Mouse (Mus musculus): Measurements from ENCODE around the gene Naxd. TPM values are rescaled to one million over a fixed set of nuclear protein-coding genes. Genes with fewer than 3 reads are reported as not detected.
"Not testable (repeated sequence)": the region's sequence is repeated elsewhere in the genome, so short reads cannot be mapped to it uniquely, and the experiment has no call there.

The Naxd gene
- total RNA-seq, 2 experiments from 2014 or later: 32.7 to 36.8 TPM

DNA sequence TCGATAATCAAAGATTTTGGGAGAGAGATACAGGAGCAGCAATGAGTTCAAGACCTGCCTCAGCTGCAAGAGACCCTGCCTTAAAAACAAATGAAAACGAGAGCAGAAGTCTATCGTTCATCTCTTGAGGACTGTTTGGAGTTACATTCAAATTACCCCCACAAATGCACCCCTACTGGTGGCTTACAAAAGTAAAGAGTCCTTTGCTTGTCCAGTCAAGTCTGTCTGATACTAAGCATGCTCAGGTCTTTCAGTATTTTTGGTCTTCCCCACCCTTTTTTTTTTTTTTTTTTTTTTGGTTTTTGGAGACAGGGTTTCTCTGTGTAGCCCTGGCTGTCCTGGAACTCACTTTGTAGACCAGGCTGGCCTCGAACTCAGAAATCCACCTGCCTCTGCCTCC, 54.2 kb downstream of the Naxd start:
- not testable (repeated sequence) for DNase-seq (ENCODE audit: low spot score)
- intact Hi-C loops (cut with DNase I): loop anchor here (10.0 kb wide), 1 partner anchor 237 kb away; the partner anchor contains the start of genes Col4a1 and Col4a2

DNA sequence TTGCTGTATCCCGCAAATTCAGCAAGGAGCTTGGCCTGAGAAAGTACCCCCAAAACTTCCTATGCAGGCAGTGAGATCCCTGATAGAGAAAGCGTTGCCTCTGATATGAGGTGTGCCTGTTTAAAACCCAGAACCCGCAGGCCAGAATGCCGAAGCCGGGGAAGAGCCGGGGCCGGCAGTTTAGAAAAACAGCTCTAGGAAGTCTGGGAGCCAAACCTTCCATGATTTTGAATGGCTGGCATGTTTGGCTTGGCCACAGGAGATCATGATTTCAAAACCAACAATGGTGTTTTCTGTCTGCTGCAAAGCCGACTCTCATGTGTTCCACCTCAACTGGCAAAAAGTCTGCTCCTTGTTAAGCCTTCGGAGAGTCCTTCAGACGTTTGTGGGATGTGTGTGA, 55.1 kb downstream of the Naxd start:
- intact Hi-C loops (cut with DNase I): loop anchor here (10.0 kb wide), 1 partner anchor 238 kb away; the partner anchor contains the start of genes Col4a1 and Col4a2

DNA sequence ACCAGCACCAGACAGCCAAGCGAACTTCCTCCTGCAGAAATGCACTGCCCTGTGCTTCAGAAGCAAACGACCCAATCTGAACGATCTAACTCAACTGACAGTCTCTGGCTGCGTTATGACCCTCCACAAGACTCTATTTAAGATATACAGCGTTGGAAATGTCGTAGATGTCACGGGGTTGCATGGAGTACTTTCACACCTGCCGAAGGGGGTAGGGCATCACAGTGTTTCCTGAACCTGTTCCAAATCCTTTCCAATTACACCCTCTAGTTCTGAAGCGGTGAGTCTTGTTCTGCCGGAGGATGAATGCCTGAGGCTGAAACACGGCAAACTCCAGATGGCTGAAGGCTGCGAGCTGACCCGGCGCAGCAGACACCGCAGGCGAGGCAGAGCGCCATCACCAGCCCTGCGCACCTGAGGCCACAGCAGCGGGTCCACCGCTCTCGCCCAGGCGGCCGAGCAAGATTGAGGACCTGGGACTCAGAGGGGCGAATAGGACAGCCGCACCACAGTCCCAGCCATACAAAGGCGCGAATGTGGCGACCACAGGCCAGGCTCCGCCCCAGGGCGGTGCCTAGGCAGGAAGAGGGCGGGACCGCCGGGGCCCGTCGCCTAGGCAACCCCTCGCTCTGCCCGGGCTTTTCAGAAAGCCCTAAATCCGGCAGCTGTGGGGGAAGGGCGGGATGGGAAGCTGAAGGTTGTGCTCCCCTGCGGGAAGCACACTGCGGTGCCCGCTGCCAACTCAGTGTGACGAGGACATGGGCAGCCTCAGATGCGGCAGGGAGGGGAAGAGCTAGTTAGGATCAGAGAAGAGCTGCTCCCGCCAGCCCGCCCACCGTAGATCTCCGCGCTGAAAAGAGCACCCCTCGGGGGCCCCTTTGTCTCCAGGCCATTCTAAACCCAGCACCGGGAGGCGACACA, 57.8 kb downstream of the Naxd start, which contains the start of gene Ing1:
Gene Ing1 (plus strand): TSS at position 773 of the 921 bp plus-strand sequence.
- intact Hi-C loops (cut with DNase I): loop anchor here (10.0 kb wide), 1 partner anchor 240 kb away; the partner anchor contains the start of genes Col4a1 and Col4a2
- peak; percentile 90 for DNase-seq (ENCODE audit: low spot score)

More for the DNA sequence above, 55.1 kb downstream of the Naxd start:
- DNase-seq (ENCODE audit: low spot score): no peak

DNA sequence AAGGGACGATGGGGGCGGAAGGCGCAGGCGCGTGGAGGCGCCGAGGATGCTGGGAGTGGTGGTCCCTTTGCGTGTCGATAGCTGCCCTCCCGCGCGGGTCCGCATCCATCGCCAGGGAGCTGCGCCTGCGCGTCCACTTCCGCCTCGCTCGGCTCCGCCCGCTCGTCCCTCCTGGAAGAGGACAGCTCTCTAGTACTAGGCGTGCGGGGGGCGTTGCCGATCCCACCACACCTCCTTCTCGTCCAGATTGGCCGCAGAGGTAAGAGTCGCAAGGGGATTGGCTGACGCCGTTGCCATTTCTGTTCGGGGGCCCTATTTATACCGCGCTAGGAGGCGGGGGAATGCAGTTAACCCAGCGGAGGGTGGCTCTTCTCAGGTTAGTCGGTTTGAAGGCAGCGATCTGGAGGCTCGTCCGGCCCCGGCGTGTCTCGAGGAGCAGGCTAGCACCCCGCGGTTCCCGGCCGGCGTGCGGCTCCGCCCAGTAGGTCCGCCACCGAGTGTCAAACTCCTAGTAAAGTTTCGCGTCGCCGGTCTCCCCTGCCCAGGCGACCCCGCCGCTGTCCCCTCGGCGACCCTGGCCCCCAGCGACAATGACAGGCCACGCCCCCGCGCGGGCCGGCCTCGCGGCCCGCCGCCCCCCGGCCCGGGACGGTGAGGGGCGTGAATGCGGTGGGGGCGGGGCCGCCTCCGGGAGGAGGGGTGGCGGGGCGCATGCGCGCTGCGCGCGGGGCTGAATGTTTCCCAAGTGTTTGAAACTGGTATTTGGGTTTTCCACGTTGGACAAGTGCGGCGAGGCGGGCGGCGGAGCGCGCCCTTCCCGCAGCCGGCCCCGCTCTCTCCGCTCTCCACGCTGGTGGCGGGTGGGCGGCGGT, 58.6 kb downstream of the Naxd start:
- intact Hi-C loops (cut with DNase I): loop anchor here (10.0 kb wide), 1 partner anchor 241 kb away; the partner anchor contains the start of genes Col4a1 and Col4a2
- peak; percentile 99 for DNase-seq (ENCODE audit: low spot score)

DNA sequence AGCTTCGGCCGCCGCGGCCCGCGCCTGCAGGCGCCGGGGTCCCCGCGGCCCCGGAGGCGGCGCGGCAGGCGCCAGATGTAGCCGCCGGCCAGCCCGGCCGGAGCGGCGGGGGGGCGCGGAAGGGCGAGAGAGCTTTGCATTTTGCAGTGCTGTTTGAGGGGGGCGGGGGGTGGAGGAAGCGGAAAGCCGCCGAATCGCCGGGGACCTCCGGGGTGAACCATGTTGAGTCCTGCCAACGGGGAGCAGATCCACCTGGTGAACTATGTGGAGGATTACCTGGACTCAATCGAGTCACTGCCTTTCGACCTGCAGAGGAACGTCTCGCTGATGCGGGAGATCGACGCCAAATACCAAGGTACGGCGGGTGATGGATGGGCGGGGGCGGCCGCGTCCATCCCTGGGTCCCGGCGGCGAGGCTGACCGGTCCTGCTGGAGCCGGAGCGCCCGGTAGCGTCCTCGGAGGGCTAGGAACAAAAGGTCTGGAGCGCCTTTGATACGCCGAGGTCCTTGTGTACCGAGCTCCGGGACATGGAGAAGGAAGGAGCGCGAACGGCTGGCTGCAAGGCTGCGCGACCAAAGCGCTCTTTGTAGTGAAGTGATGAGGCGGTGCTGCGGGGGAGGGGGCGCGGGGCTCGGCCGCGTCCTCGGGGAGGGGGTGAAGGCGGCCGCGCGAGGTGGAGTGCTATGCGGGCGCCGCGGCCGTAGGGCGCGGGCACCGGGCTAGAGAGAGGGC, 59.6 kb downstream of the Naxd start:
- no peak for DNase-seq (ENCODE audit: low spot score)
- intact Hi-C loops (cut with DNase I): loop anchor here (10.0 kb wide), 1 partner anchor 242 kb away; the partner anchor contains the start of genes Col4a1 and Col4a2

DNA sequence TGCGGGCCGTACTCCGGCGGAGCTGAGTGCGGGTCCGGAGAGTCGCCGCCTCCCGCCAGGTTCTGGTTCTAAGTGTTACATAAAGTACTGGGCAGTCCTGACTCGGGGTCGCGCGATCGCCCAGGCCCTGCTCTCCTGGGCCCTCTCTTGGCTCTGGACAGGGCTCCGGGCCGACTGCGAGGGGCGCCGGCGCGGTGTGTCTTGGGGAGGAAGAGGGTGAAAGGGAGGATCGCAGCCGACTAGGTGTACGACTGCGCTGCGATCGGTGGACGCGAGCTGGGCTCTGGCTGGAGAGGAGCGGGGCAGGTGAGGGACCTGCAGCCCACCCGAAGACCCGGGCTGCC, 60.1 kb downstream of the Naxd start:
- intact Hi-C loops (cut with DNase I): loop anchor here (10.0 kb wide), 1 partner anchor 243 kb away; the partner anchor contains the start of genes Col4a1 and Col4a2
- DNase-seq (ENCODE audit: low spot score): no peak

DNA sequence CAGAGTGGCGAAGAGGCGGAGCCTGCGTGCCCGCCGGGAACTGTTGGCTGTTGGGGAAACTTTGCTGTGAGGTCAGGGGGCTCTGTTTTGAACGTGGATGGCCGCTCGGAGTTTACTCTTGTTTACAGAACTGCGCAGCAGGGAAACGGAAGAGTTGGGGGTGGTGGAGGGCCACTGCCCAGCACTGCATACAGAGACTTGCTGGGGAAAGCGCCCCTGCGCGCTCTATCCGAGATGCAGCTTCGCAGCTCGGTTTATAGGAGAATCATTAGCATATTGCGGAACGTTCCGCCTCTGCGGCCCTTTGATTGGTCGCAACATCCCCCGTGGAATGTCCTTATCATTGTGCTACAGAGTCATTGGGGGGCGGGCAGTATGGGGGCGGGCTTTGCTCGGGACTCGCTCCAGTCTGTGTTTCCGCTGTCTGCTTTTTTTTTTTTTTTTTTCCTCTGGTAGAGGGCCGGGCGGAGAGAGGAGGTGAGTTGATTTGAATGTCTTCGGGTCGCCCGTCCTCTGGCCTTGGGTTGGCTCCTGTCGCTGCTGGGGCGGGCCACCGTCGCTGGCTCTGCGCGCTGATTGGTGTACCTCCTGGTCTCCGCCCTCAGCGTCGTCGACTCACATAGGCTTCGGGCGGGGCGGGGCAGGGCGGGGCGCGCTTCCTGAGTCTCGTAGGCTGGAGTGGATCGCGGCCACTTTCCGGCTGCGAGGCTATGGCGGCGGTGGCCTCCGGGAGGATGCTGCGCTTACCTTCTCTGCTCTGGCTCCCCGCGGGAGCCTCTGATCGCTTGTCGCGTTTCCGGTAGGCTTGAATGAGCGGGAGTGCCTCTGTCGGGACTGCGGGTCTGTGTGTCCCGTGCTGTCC, 60.7 kb downstream of the Naxd start:
- peak; percentile 95 for DNase-seq (ENCODE audit: low spot score)
- intact Hi-C loops (cut with DNase I): loop anchor here (10.0 kb wide), 1 partner anchor 243 kb away; the partner anchor contains the start of genes Col4a1 and Col4a2

DNA sequence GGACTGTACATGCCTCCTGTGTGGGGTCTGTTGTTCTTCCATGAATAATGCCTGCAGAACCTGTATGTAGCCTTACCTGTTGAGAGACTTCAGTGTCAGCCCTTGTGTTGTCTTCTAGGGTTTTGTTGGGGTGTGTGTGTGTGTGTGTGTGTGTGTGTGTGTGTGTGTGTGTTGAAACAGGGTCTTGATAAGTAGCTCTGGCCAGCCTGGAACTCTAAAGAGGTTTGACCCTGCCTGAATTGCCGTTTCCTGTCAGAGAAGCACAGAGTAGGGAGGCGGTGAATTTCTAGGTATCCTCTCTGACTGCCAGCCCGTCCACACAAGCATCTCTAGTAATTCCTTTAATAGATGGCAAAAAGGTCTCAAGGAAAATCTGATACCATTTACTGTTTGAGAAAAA, 62.2 kb downstream of the Naxd start:
- intact Hi-C loops (cut with DNase I): loop anchor here (10.0 kb wide), 1 partner anchor 245 kb away; the partner anchor contains the start of genes Col4a1 and Col4a2
- no peak for DNase-seq (ENCODE audit: low spot score)

DNA sequence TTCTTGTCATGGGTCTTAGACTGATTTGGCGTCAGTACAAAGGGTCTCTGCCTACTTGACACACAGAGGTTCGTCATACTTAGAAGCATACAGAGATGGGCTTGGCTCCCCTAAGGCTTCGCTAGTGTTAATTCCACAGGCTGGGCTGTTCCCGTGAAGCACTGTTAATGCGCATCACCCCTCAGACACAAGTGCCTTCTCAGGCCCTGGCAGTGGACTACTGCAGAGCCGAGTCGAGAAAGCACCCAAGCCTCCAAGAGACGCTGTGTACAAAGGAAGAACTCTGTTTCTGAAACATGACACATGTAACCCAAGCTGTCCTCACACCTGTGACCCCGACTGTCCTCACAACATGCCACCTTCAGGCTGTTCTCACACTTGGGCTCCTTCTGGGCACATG, 62.9 kb downstream of the Naxd start:
- intact Hi-C loops (cut with DNase I): no loop called here

DNA sequence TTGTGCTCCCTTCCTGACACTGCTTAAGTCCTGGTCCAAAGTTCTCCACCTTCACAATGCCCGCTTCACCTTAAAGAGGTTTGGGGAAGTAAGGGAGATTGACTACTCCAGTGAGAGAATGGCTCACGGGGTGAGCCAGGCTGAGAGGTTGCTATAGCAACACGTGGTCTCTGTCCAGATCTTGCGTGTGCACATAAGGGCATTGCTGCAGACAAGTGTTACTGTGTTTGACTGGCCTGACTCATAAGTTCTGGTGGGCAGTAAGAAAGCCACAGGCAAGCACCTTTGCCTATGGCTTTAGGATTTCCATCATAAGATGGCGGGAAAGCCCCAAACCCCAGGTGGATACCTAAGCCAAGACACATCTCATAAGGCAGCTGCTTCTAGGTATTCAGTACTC, 66.9 kb downstream of the Naxd start:
- intact Hi-C loops (cut with DNase I): no loop called here
- DNase-seq (ENCODE audit: low spot score): no peak

More for the DNA sequence above, 62.9 kb downstream of the Naxd start:
- DNase-seq (ENCODE audit: low spot score): no peak

Other genes with a start within 250 kb of the Naxd start
- gene Col4a2, start 184.7 kb upstream of the Naxd start, total RNA-seq (2021): 100 to 1,000 TPM; 292 to 338 TPM
- gene Col4a1, start 184.7 kb upstream of the Naxd start, total RNA-seq (2021): 100 to 1,000 TPM; 537 to 622 TPM
- 10 to 100 TPM; 24.3 to 27.3 TPM for gene Rab20, start 18.8 kb upstream of the Naxd start, total RNA-seq (2021)
- gene Cars2, start 53.3 kb downstream of the Naxd start, total RNA-seq (2021): 10 to 100 TPM; 43.5 to 48.1 TPM
- gene Ing1, start 58.1 kb downstream of the Naxd start, total RNA-seq (2021): 10 to 100 TPM; 22.7 TPM
- 10 to 100 TPM; 24.4 to 25.4 TPM for gene Ankrd10, start 138.3 kb downstream of the Naxd start, total RNA-seq (2021)
- gene 1700016D06Rik, start 203.6 kb downstream of the Naxd start, total RNA-seq (2021): not detected
- gene Arhgef7, start 230.2 kb downstream of the Naxd start, total RNA-seq (2021): 100 to 1,000 TPM; 153 to 155 TPM

All from heart, postnatal 25 days (tissue).